Mouse (Mus musculus): ENCODE measurements around the gene Ddx60. TPM values are rescaled to one million over a fixed set of nuclear protein-coding genes. Genes with fewer than 3 reads are reported as not detected.

Gene Ddx60
- 0.24 and 0.88 TPM in 2 replicates for polyA plus RNA-seq (2015; fragmentation: Nextera tagmentation; extraction: Ambion mirVana)

GRCm38 (mm10) chr8:61927777-61928494 lies at the start of gene Ddx60:
Gene Ddx60, plus strand, starts transcription at chr8:61928087.
- peak within 1 kb of the TSS; percentile 48 for H3K9ac ChIP-seq
- H3K4me2 ChIP-seq, result peak within 1 kb of the TSS; percentile 65
- no peaks in the 10 kb centered on the region for H3K27me3 ChIP-seq
- peak within 1 kb of the TSS; percentile 53 for H3K4me3 ChIP-seq (replicated peaks)
- 15% methylated on average over 22 of the region's 22 CpGs for WGBS
- no peaks in the 10 kb centered on the region for H3K9me3 ChIP-seq (replicated peaks)
- peak; percentile 62 for ATAC-seq (replicated peaks; ENCODE audit: low FRiP score)
- no peaks in the 10 kb centered on the region for H3K36me3 ChIP-seq
- H3K4me1 ChIP-seq, result peaks cover 4% of the 10 kb centered on the region; the same call in 1 of the 2 replicates
- no peak within 1 kb of the TSS for H3K27ac ChIP-seq

GRCm38 (mm10) chr8:61894062-61894461 lies 33.8 kb upstream of the Ddx60 start:
- H3K4me1 ChIP-seq, result no peaks in the 10 kb centered on the region
- H3K9me3 ChIP-seq (replicated peaks), result no peaks in the 10 kb centered on the region
- no peak overlapping the region for H3K27ac ChIP-seq
- no peak overlapping the region for H3K9ac ChIP-seq
- no peak overlapping the region for H3K4me2 ChIP-seq
- ATAC-seq (replicated peaks; ENCODE audit: low FRiP score), result peak; percentile 46; the same call in 1 of the 2 replicates
- no peak overlapping the region for H3K4me3 ChIP-seq (replicated peaks)
- H3K27me3 ChIP-seq, result no peaks in the 10 kb centered on the region
- H3K36me3 ChIP-seq, result no peaks in the 10 kb centered on the region
- 56% methylated on average over 2 of the region's 2 CpGs for WGBS

GRCm38 (mm10) chr8:61896742-61897141 lies 31.1 kb upstream of the Ddx60 start:
- Histone ChIP-seq H3K36me3 (no peaks in the 10 kb centered on the region), H3K9me3 (replicated peaks) (no peaks in the 10 kb centered on the region), H3K4me2 (no peak overlapping the region), H3K4me3 (replicated peaks) (no peak overlapping the region), H3K4me1 (no peaks in the 10 kb centered on the region), H3K9ac (no peak overlapping the region), H3K27ac (no peak overlapping the region), H3K27me3 (no peaks in the 10 kb centered on the region)
- ATAC-seq (replicated peaks; ENCODE audit: low FRiP score), result no peak
- 89% methylated on average over 1 of the region's 1 CpGs for WGBS

- Histone ChIP-seq H3K36me3 (no peaks in the 10 kb centered on the region), H3K4me1 (no peaks in the 10 kb centered on the region), H3K9ac (no peak overlapping the region), H3K9me3 (replicated peaks) (no peaks in the 10 kb centered on the region), H3K27me3 (no peaks in the 10 kb centered on the region), H3K4me2 (no peak overlapping the region), H3K4me3 (replicated peaks) (no peak overlapping the region), H3K27ac (no peak overlapping the region)
- 70% methylated on average over 1 of the region's 1 CpGs for WGBS
- no peak for ATAC-seq (replicated peaks; ENCODE audit: low FRiP score)
Measured at GRCm38 (mm10) chr8:61897402-61897801, 30.5 kb upstream of the Ddx60 start.

GRCm38 (mm10) chr8:61901028-61901717 lies 26.7 kb upstream of the Ddx60 start:
- no peak overlapping the region for H3K27ac ChIP-seq
- H3K4me1 ChIP-seq, result no peaks in the 10 kb centered on the region
- H3K36me3 ChIP-seq, result no peaks in the 10 kb centered on the region
- H3K9me3 ChIP-seq (replicated peaks), result no peaks in the 10 kb centered on the region
- 71% methylated on average over 6 of the region's 6 CpGs for WGBS
- H3K4me3 ChIP-seq (replicated peaks), result no peak overlapping the region
- no peaks in the 10 kb centered on the region for H3K27me3 ChIP-seq
- ATAC-seq (replicated peaks; ENCODE audit: low FRiP score), result no peak
- no peak overlapping the region for H3K9ac ChIP-seq
- no peak overlapping the region for H3K4me2 ChIP-seq

GRCm38 (mm10) chr8:61902521-61902920 lies 25.4 kb upstream of the Ddx60 start, which contains the start of gene Palld:
Gene Palld, minus strand, starts transcription at chr8:61902690.
- no peaks in the 10 kb centered on the region for H3K4me1 ChIP-seq
- no peaks in the 10 kb centered on the region for H3K9me3 ChIP-seq (replicated peaks)
- H3K27me3 ChIP-seq, result no peaks in the 10 kb centered on the region
- H3K27ac ChIP-seq, result no peak within 1 kb of the TSS
- H3K4me2 ChIP-seq, result no peak within 1 kb of the TSS
- H3K9ac ChIP-seq, result no peak within 1 kb of the TSS
- no peak for ATAC-seq (replicated peaks; ENCODE audit: low FRiP score)
- no peaks in the 10 kb centered on the region for H3K36me3 ChIP-seq
- 76% methylated on average over 5 of the region's 5 CpGs for WGBS
- H3K4me3 ChIP-seq (replicated peaks), result no peak within 1 kb of the TSS

- ATAC-seq (replicated peaks; ENCODE audit: low FRiP score), result 0 out of 2 replicates have a peak, but pooled peaks have one; percentile 9
- H3K4me2 ChIP-seq, result no peak overlapping the region
- H3K9me3 ChIP-seq (replicated peaks), result no peaks in the 10 kb centered on the region
- H3K4me3 ChIP-seq (replicated peaks), result no peak overlapping the region
- H3K9ac ChIP-seq, result no peak overlapping the region
- H3K27me3 ChIP-seq, result no peaks in the 10 kb centered on the region
- 60% methylated on average over 13 of the region's 13 CpGs for WGBS
- H3K27ac ChIP-seq, result no peak overlapping the region
- H3K4me1 ChIP-seq, result peaks cover 5% of the 10 kb centered on the region; the same call in 1 of the 2 replicates
- no peaks in the 10 kb centered on the region for H3K36me3 ChIP-seq
Measured at GRCm38 (mm10) chr8:61908303-61909215, 19.3 kb upstream of the Ddx60 start.

- no peak overlapping the region for H3K4me2 ChIP-seq
- no peak overlapping the region for H3K4me3 ChIP-seq (replicated peaks)
- no peaks in the 10 kb centered on the region for H3K9me3 ChIP-seq (replicated peaks)
- WGBS, result 74% methylated on average over 3 of the region's 3 CpGs
- no peak overlapping the region for H3K27ac ChIP-seq
- no peaks in the 10 kb centered on the region for H3K27me3 ChIP-seq
- no peak overlapping the region for H3K9ac ChIP-seq
- no peaks in the 10 kb centered on the region for H3K36me3 ChIP-seq
- peaks cover 5% of the 10 kb centered on the region; the same call in 1 of the 2 replicates for H3K4me1 ChIP-seq
- no peak for ATAC-seq (replicated peaks; ENCODE audit: low FRiP score)
Measured at GRCm38 (mm10) chr8:61909313-61909712, 18.6 kb upstream of the Ddx60 start.

- ATAC-seq (replicated peaks; ENCODE audit: low FRiP score), result no peak
Measured at GRCm38 (mm10) chr8:61912817-61913216, 15.1 kb upstream of the Ddx60 start.

GRCm38 (mm10) chr8:61913957-61914356 lies 13.9 kb upstream of the Ddx60 start:
- Histone ChIP-seq H3K36me3 (no peaks in the 10 kb centered on the region), H3K9ac (no peak overlapping the region), H3K4me3 (replicated peaks) (no peak overlapping the region), H3K27ac (no peak overlapping the region), H3K9me3 (replicated peaks) (no peaks in the 10 kb centered on the region), H3K4me1 (no peaks in the 10 kb centered on the region), H3K27me3 (no peaks in the 10 kb centered on the region), H3K4me2 (no peak overlapping the region)
- 55% methylated on average over 9 of the region's 9 CpGs for WGBS
- no peak for ATAC-seq (replicated peaks; ENCODE audit: low FRiP score)

More at GRCm38 (mm10) chr8:61912817-61913216, 15.1 kb upstream of the Ddx60 start:
- H3K4me3 ChIP-seq (replicated peaks), result no peak overlapping the region
- H3K9me3 ChIP-seq (replicated peaks), result no peaks in the 10 kb centered on the region
- no peaks in the 10 kb centered on the region for H3K36me3 ChIP-seq
- no peak overlapping the region for H3K27ac ChIP-seq
- no peak overlapping the region for H3K9ac ChIP-seq
- H3K4me2 ChIP-seq, result no peak overlapping the region
- H3K27me3 ChIP-seq, result no peaks in the 10 kb centered on the region
- WGBS, result 93% methylated on average over 5 of the region's 5 CpGs
- H3K4me1 ChIP-seq, result peaks cover 5% of the 10 kb centered on the region; the same call in 1 of the 2 replicates

GRCm38 (mm10) chr8:61917287-61917686 lies 10.6 kb upstream of the Ddx60 start:
- 79% methylated on average over 4 of the region's 4 CpGs for WGBS
- no peaks in the 10 kb centered on the region for H3K36me3 ChIP-seq
- H3K4me2 ChIP-seq, result no peak overlapping the region
- H3K4me1 ChIP-seq, result no peaks in the 10 kb centered on the region
- no peak overlapping the region for H3K4me3 ChIP-seq (replicated peaks)
- no peak overlapping the region for H3K9ac ChIP-seq
- H3K27ac ChIP-seq, result no peak overlapping the region
- H3K27me3 ChIP-seq, result no peaks in the 10 kb centered on the region
- ATAC-seq (replicated peaks; ENCODE audit: low FRiP score), result no peak
- no peaks in the 10 kb centered on the region for H3K9me3 ChIP-seq (replicated peaks)
